11 mouse cellular contexts compared by ENCODE assay signal in genomic region chr5:44213391-44213790, GRCm38 (mm10).
"Had no signal": no experiment of that assay in that cellular context is flagged by ENCODE, and none has a peak within 500 bp of the region (broad histone marks: within the 10 kb centered on the region; RNA-seq: fewer than 3 reads in every experiment).

No protein-coding gene starts in this region.

- DNase-seq: kidney, adult 11 months; kidney, adult 8-10 months; kidney, postnatal 10 days; kidney, postnatal 36 days; layer of hippocampus, postnatal 36 days; liver; lung, adult 18-20 months; lung, postnatal 10 days; lung, postnatal 36 days; midbrain, embryonic 14.5 days had no signal

- ATAC-seq: liver, embryonic 12.5 days had no signal
